Mouse (Mus musculus): ENCODE data around the gene Nacc2. TPM values are rescaled to one million over a fixed set of nuclear protein-coding genes. Genes with fewer than 3 reads are reported as not detected.

Gene Nacc2
- polyA plus RNA-seq, 1 experiment, result 38.1 TPM

DNA sequence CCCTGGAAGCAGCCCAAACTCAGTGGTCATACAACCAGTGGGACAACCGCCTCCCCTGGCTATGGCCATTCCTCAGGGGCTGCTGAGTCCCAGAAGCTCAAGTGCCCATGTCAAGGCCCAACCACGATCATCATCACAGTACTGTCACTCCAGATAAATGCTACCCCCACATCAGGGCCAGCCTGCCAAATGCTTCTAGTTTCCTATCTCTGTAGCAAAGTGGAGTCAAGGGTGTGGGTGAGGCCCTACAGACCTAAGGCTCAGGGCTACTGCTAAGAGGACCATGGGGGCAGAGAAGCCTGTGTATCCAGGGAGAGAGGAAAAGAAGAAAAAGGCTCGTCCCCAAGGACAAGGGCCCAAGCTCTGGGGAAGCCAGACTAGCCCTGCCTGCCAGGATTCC lies 6.5 kb downstream of the Nacc2 start:
- H3K4me3 ChIP-seq (ENCODE audit: insufficient read depth, low read depth, low read length), result no peak overlapping the region
- DNase-seq, result no peak
- peak overlapping the region; percentile 29; the same call in 1 of the 2 replicates for H3K27ac ChIP-seq (ENCODE audit: insufficient read depth, low read depth, low read length)
- TF ChIP-seq POLR2A (IDR thresholded peaks at IDR 0.05; ENCODE audit: low read depth, low read length) (no peak), CTCF (conservative IDR thresholded peaks at IDR 0.05; ENCODE audit: insufficient read depth, insufficient read length, low read depth, low read length) (no peak)
- H3K4me1 ChIP-seq (ENCODE audit: control insufficient read depth, insufficient read depth, low read length), result peaks cover 39% of the 10 kb centered on the region
- H3K36me3 ChIP-seq (ENCODE audit: control insufficient read depth, insufficient read depth, low read length), result no peaks in the 10 kb centered on the region
- WGBS, result 55% methylated on average over 3 of the region's 3 CpGs
- H3K27me3 ChIP-seq (replicated peaks; ENCODE audit: control insufficient read depth, insufficient read depth, low read length), result no peaks in the 10 kb centered on the region

DNA sequence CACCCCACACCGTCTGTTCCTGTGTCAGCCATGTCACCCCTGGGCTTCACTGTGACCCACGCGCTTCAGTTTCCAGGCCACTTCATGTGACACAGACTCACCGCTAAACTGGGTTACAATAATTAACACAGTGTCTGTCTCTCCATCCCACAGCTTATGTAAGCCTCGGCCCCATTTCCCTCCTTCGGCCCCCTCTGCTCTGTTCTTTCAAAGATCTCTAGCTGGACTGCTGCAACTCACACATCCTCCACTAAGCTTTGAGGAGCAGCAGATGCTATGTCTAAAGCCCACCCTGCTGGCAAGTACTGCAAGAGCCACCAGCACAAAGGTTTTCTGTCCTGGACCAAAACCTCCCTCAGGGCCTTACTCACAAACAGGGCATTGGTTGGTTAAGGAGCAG lies 7.8 kb downstream of the Nacc2 start:
- TF ChIP-seq POLR2A (IDR thresholded peaks at IDR 0.05; ENCODE audit: low read depth, low read length) (no peak), CTCF (conservative IDR thresholded peaks at IDR 0.05; ENCODE audit: insufficient read depth, insufficient read length, low read depth, low read length) (no peak)
- H3K4me1 ChIP-seq (ENCODE audit: control insufficient read depth, insufficient read depth, low read length), result peaks cover 29% of the 10 kb centered on the region
- H3K27ac ChIP-seq (ENCODE audit: insufficient read depth, low read depth, low read length), result no peak overlapping the region
- no peak for DNase-seq
- H3K36me3 ChIP-seq (ENCODE audit: control insufficient read depth, insufficient read depth, low read length), result no peaks in the 10 kb centered on the region
- WGBS, result 79% methylated on average over 6 of the region's 6 CpGs
- no peaks in the 10 kb centered on the region for H3K27me3 ChIP-seq (replicated peaks; ENCODE audit: control insufficient read depth, insufficient read depth, low read length)
- H3K4me3 ChIP-seq (ENCODE audit: insufficient read depth, low read depth, low read length), result no peak overlapping the region

DNA sequence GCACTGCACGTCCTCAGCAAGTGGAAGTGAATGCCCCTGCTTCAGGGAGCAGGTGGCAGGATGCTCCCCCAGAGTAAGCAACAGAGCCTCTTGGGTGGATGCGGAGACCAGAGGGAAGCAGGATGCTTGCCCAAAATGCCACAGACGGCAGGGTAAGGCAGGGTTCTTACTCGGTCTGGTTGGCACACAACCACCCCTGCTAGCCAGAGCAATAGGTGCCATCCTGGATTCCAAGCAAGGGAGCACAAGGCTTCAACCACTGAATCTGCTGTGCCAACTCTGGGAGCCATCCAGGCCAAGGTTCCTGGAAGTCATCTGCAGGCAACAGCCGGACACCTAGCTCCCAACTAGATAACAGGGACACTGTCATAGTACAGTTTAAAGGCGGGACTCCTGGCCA lies 14.8 kb downstream of the Nacc2 start:
- 89% methylated on average over 6 of the region's 6 CpGs for whole genome bisulfite sequencing
- TF ChIP-seq POLR2A (IDR thresholded peaks at IDR 0.05; ENCODE audit: low read depth, low read length) (no peak), CTCF (conservative IDR thresholded peaks at IDR 0.05; ENCODE audit: insufficient read depth, insufficient read length, low read depth, low read length) (no peak)

DNA sequence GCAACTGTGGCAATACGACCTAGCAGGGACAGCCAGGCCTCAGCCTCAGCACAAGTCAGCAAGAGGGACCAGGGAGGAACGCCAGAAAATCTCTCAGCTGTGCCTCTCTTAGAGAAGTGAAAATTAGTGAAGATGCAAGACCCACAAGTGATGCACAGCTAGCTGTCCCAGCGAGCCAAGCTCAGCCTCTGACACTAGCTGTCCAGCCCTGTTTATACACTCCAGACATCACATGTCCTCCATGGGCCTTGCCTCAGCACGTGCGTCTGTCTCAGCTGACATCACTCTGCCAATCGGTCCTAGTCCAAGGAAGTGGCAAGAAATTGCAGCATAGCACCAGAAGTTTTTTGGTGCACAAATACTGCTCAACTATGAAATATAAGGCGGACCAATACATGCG lies 16.0 kb downstream of the Nacc2 start:
- Histone ChIP-seq H3K36me3 (ENCODE audit: control insufficient read depth, insufficient read depth, low read length) (no peaks in the 10 kb centered on the region), H3K27me3 (replicated peaks; ENCODE audit: control insufficient read depth, insufficient read depth, low read length) (no peaks in the 10 kb centered on the region), H3K4me1 (ENCODE audit: control insufficient read depth, insufficient read depth, low read length) (no peaks in the 10 kb centered on the region), H3K27ac (ENCODE audit: insufficient read depth, low read depth, low read length) (no peak overlapping the region), H3K4me3 (ENCODE audit: insufficient read depth, low read depth, low read length) (no peak overlapping the region)
- no peak for TF ChIP-seq POLR2A (IDR thresholded peaks at IDR 0.05; ENCODE audit: low read depth, low read length)
- no peak for TF ChIP-seq CTCF (conservative IDR thresholded peaks at IDR 0.05; ENCODE audit: insufficient read depth, insufficient read length, low read depth, low read length)
- WGBS, result 73% methylated on average over 8 of the region's 8 CpGs
- no peak for DNase-seq

More for the DNA sequence above, 14.8 kb downstream of the Nacc2 start:
- H3K27ac ChIP-seq (ENCODE audit: insufficient read depth, low read depth, low read length), result no peak overlapping the region
- no peak for DNase-seq
- H3K4me1 ChIP-seq (ENCODE audit: control insufficient read depth, insufficient read depth, low read length), result no peaks in the 10 kb centered on the region
- no peaks in the 10 kb centered on the region for H3K36me3 ChIP-seq (ENCODE audit: control insufficient read depth, insufficient read depth, low read length)
- no peaks in the 10 kb centered on the region for H3K27me3 ChIP-seq (replicated peaks; ENCODE audit: control insufficient read depth, insufficient read depth, low read length)
- H3K4me3 ChIP-seq (ENCODE audit: insufficient read depth, low read depth, low read length), result no peak overlapping the region

DNA sequence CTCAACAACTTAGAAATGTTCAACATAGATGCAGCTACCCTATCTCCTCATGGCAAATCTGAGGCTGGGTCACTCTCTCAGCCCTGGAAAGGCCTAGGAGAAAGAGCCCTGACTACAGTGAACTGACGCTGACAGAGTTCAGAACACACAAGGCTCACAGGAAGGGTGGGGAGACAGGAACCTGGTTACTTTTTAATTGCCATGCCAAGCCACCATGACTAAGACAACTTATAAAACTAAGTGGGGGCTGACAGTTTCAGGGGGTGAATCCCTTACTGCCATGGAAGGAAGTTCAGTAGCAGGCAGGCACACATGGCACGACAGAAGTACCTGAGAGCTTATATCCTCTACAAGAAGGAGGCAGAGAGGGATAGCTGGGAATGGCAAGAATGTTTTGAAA lies 16.8 kb downstream of the Nacc2 start:
- H3K4me3 ChIP-seq (ENCODE audit: insufficient read depth, low read depth, low read length), result no peak overlapping the region
- TF ChIP-seq CTCF (conservative IDR thresholded peaks at IDR 0.05; ENCODE audit: insufficient read depth, insufficient read length, low read depth, low read length), result no peak
- no peak for TF ChIP-seq POLR2A (IDR thresholded peaks at IDR 0.05; ENCODE audit: low read depth, low read length)
- H3K27ac ChIP-seq (ENCODE audit: insufficient read depth, low read depth, low read length), result no peak overlapping the region
- DNase-seq, result no peak
- no peaks in the 10 kb centered on the region for H3K27me3 ChIP-seq (replicated peaks; ENCODE audit: control insufficient read depth, insufficient read depth, low read length)
- H3K36me3 ChIP-seq (ENCODE audit: control insufficient read depth, insufficient read depth, low read length), result no peaks in the 10 kb centered on the region
- H3K4me1 ChIP-seq (ENCODE audit: control insufficient read depth, insufficient read depth, low read length), result no peaks in the 10 kb centered on the region
- 46% methylated on average over 2 of the region's 2 CpGs for WGBS

DNA sequence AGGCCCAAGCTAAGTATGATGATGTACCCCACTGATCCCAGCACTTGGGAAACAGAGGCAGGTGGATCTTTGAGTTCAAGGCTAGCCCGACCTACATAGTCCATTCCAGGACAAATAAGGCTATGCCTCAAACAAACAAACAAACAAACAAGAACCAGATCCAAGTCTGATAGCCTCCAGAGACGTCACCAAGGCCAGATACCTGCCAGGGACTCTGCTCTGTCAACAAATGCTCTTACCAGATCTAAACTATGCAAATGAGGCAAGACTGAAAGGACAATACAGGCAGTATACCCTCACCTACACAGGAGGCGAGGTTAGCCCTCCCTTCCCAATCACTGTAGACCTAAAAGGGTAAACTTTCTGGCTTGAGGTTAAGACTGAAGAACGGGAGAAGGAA lies 22.7 kb downstream of the Nacc2 start:
- H3K36me3 ChIP-seq (ENCODE audit: control insufficient read depth, insufficient read depth, low read length), result no peaks in the 10 kb centered on the region
- WGBS, result 80% methylated on average over 4 of the region's 4 CpGs
- H3K4me1 ChIP-seq (ENCODE audit: control insufficient read depth, insufficient read depth, low read length), result peaks cover 21% of the 10 kb centered on the region
- no peak overlapping the region for H3K27ac ChIP-seq (ENCODE audit: insufficient read depth, low read depth, low read length)
- no peaks in the 10 kb centered on the region for H3K27me3 ChIP-seq (replicated peaks; ENCODE audit: control insufficient read depth, insufficient read depth, low read length)
- no peak overlapping the region for H3K4me3 ChIP-seq (ENCODE audit: insufficient read depth, low read depth, low read length)
- TF ChIP-seq POLR2A (IDR thresholded peaks at IDR 0.05; ENCODE audit: low read depth, low read length), result no peak
- no peak for TF ChIP-seq CTCF (conservative IDR thresholded peaks at IDR 0.05; ENCODE audit: insufficient read depth, insufficient read length, low read depth, low read length)
- no peak for DNase-seq

DNA sequence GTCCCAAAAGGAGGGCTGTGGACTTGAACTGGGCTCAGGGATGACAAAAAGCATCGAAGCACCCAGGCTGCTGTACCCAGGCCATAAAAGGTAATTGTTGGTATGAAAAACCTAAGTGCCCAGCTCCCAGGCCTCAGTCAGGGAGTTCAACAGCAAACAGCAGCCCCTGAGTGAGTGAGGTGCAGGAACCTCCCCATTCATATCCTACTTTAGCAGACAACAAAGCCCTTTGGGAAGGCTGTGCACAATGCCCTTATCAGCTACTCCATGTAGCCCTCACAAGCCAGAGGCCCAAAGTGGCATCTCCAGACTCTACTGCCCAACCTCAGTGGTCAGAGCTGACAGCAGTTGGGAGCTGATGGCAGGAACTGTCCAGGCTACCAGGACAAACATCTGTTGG lies 23.2 kb downstream of the Nacc2 start:
- no peak for DNase-seq
- no peaks in the 10 kb centered on the region for H3K36me3 ChIP-seq (ENCODE audit: control insufficient read depth, insufficient read depth, low read length)
- no peak for TF ChIP-seq POLR2A (IDR thresholded peaks at IDR 0.05; ENCODE audit: low read depth, low read length)
- no peak for TF ChIP-seq CTCF (conservative IDR thresholded peaks at IDR 0.05; ENCODE audit: insufficient read depth, insufficient read length, low read depth, low read length)
- H3K4me3 ChIP-seq (ENCODE audit: insufficient read depth, low read depth, low read length), result no peak overlapping the region
- H3K27ac ChIP-seq (ENCODE audit: insufficient read depth, low read depth, low read length), result no peak overlapping the region
- 71% methylated on average over 1 of the region's 1 CpGs for WGBS
- H3K4me1 ChIP-seq (ENCODE audit: control insufficient read depth, insufficient read depth, low read length), result peaks cover 23% of the 10 kb centered on the region
- H3K27me3 ChIP-seq (replicated peaks; ENCODE audit: control insufficient read depth, insufficient read depth, low read length), result no peaks in the 10 kb centered on the region

DNA sequence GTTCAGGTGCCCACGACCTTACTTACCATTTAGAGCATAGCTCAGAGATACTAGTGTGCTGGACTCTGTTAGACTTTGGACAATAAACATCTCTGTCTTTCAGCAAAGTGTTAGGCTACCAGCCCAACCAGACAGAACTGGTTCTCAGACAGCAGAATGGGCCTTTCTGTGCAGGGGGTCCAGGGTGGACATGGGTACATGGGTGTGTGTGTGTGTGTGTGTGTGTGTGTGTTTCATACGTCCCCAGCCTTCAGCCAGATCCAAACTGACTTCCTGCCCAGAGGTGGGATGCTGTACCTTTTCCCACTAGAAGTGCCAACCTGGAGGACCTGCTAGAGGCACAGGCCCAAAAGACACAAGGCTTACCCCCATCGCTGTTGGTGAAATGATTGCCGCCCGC lies 23.8 kb downstream of the Nacc2 start:
- peak; percentile 43 for DNase-seq
- Histone ChIP-seq H3K4me3 (ENCODE audit: insufficient read depth, low read depth, low read length) (no peak overlapping the region), H3K27ac (ENCODE audit: insufficient read depth, low read depth, low read length) (no peak overlapping the region), H3K4me1 (ENCODE audit: control insufficient read depth, insufficient read depth, low read length) (peaks cover 25% of the 10 kb centered on the region), H3K36me3 (ENCODE audit: control insufficient read depth, insufficient read depth, low read length) (no peaks in the 10 kb centered on the region), H3K27me3 (replicated peaks; ENCODE audit: control insufficient read depth, insufficient read depth, low read length) (no peaks in the 10 kb centered on the region)
- TF ChIP-seq POLR2A (IDR thresholded peaks at IDR 0.05; ENCODE audit: low read depth, low read length), result no peak
- 53% methylated on average over 5 of the region's 5 CpGs for WGBS
